Mouse (Mus musculus): ENCODE results near the gene Dclk1.

Gene Dclk1

DNA sequence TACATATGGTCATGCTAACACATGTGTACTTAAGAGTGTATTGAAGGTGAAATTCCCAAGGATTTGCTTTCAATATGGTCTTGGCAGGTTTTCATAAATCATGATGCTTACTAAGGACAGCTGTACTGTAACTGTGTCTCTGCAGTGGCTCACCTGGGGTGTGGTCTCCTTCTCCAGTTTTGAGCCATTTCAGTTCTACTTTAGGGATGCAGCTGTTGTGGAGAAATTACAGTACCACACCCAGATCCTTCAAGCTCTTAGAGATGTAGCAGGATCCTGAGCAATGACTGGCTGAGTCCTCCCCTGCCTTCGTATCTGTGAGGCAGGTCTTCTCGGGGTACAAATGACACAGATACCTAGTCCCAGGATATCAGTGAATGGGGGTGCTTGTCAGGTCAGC is 8.5 kb downstream of the Dclk1 start:
- DNase-seq (ENCODE audit: extremely low spot score, low spot score): no peak

DNA sequence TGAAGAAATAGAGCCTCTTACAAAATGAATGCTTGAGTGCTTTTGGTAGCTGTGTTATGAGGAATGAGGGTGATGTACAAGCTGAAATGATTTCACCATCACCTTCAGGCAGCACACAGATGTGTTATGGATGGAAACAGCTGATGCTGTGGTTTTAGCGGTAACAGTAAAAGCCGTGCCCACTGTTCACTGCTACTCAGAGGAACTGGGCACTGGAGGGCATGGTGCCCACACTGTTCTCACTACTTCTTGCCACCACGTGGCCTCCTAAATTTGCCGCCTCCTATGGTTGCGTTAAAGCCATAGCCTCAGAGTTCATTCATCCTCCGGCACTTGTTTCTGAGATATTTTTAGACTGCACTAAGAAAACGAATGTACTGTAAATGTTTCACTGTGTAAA is 18.0 kb downstream of the Dclk1 start:
- DNase-seq (ENCODE audit: extremely low spot score, low spot score): no peak

- DNase-seq (ENCODE audit: extremely low spot score, low spot score): no peak
These were observed 23.9 kb downstream of the Dclk1 start for GRCm38 (mm10) chr3:55266091-55266490.

DNA sequence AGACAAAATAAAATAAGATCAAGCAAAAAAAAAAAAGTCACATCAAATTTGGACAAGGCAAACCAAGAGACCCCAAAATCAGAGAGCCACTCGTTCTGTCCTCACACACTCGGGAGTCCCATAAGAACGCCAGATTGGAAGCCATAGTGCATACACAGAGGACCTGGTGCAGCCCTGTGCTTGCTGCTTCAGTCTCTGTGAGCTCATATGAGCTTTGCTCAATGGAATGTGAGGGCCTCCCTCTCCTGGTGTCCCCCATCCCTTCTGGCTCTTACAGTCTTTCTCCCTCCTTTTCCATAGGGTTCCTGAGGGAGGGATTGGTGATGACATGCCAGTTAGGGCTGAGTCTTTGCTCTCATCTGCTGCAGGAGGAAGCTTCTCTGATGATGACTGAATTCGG is 27.6 kb downstream of the Dclk1 start:
- DNase-seq (ENCODE audit: extremely low spot score, low spot score): no peak

DNA sequence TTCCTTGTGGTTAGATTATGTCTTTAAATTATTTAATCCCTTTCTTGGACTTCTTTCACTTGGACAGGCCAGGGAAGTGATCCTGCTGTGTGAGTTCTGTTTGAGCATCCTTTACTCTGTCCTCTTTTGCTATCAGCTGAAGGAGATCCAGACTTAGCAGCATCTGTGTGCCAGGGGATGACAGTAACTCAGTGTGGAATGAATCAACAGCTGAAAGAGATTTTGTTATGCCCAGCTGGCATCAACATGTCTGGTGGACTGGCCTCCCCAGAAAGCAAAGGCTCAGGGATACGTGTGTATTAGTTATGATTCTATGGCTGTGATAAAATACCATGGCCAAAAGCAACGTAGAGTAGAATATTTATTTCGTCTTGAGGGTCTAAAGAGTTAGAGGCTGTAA is 28.2 kb downstream of the Dclk1 start:
- DNase-seq (ENCODE audit: extremely low spot score, low spot score): no peak

DNA sequence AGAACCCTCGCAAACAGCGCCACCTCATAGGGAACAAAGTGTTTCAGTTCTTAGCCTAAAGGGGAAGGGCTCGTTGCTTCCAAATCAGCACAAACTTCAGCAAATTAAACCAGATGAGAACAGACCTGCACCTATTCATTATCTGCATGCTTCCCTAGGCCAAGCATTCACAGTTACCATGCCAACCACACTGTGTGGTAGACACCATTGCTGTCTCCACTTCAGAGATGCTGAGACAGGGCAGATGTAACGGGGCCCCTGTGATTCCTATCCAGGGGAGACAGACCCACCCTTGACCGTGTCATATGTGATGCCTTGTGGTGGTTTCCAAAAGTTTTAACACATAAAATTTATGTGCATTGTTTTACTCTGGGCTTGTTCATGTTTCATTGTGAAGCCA is 28.8 kb downstream of the Dclk1 start:
- DNase-seq (ENCODE audit: extremely low spot score, low spot score): no peak

GRCm38 (mm10) chr3:55272536-55272935 is 30.4 kb downstream of the Dclk1 start:
- no peak for DNase-seq (ENCODE audit: extremely low spot score, low spot score)

DNA sequence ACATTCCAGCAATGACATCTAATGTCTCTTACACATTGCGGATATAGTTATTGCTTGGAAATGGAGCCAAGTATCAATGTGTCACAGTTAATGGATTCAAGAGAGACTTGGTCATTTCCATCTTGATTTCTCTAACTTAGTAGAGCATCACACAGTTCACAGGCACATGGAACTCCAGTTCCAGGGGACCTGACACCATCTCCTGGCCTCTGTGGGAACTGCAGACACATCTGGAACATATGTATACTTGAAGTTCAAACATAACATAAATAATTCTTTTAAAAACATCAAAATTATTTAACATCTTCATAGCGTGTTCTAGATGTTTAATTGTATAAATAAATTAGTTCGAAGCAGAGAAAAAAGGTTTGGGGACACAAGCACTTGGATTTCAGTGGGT is 34.3 kb downstream of the Dclk1 start:
- DNase-seq (ENCODE audit: extremely low spot score, low spot score): no peak

GRCm38 (mm10) chr3:55276851-55277250 is 34.7 kb downstream of the Dclk1 start:
- DNase-seq (ENCODE audit: extremely low spot score, low spot score): no peak

DNA sequence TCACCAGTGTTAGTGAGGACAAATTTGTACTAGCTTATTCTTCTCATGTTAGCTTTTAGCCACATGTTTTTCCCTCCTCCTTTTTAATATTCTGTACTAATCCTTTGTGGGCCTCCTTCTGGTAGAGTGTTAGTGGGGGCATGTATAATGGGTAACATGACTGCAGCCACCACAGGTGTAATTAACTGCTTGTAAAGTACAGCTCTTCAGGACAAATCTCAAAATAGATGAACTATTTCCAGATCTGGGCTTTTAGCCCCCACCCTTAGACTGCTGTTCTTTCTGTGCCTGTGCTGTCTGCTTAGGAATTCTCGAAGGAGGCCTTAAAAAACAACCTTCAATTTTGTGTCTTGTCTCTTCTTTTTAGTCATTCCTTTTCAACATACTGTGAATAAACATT is 35.7 kb downstream of the Dclk1 start:
- no peak for DNase-seq (ENCODE audit: extremely low spot score, low spot score)

DNA sequence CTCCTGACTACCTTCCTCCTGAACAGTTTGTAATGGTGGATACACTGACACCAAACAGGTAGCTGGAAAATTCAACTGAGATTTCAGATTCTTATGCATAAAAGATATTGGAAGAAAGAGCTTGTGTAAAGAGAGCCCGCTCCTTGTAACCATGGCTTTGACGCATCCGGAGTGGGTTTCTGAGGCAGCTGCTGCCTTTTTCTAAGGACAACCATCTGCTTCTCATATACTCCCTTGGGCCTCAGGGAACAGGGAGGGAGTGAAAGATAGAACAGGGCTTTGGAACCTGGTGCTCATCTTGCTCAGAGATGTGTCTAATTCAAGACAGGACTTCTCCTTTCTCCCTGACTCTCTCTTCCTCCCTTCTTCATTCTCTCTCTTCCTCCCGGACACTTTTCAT is 37.8 kb downstream of the Dclk1 start:
- DNase-seq (ENCODE audit: extremely low spot score, low spot score): no peak

- no peak for DNase-seq (ENCODE audit: extremely low spot score, low spot score)
These were observed 38.3 kb downstream of the Dclk1 start for GRCm38 (mm10) chr3:55280471-55280870.

DNA sequence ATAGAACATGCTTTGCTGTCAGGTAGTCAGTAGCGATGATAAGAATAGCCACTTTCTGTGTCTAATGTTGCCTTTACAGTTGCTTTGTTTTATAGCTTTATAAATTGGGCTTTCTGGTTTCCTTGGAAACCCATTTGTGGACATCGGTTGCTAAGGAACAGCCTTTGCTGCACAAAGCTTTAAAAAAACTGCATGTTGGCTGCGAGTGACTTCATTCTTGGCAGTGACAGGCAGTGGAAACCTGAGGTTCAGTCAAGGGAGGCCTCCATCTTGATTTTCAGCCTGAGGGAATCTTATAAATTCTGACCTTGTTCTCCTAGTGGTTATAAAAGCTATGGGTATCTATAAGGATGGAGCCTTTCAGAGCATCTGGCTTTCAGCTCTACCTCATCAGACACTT is 42.1 kb downstream of the Dclk1 start:
- DNase-seq (ENCODE audit: extremely low spot score, low spot score): no peak

GRCm38 (mm10) chr3:55288726-55289125 is 46.6 kb downstream of the Dclk1 start:
- DNase-seq (ENCODE audit: extremely low spot score, low spot score): no peak

- DNase-seq (ENCODE audit: extremely low spot score, low spot score): no peak
These were observed 49.8 kb downstream of the Dclk1 start for GRCm38 (mm10) chr3:55291964-55292363.

- no peak for DNase-seq (ENCODE audit: extremely low spot score, low spot score)
These were observed 50.7 kb downstream of the Dclk1 start for GRCm38 (mm10) chr3:55292783-55293430.

GRCm38 (mm10) chr3:55305653-55306052 is 63.5 kb downstream of the Dclk1 start:
- no peak for DNase-seq (ENCODE audit: extremely low spot score, low spot score)

DNA sequence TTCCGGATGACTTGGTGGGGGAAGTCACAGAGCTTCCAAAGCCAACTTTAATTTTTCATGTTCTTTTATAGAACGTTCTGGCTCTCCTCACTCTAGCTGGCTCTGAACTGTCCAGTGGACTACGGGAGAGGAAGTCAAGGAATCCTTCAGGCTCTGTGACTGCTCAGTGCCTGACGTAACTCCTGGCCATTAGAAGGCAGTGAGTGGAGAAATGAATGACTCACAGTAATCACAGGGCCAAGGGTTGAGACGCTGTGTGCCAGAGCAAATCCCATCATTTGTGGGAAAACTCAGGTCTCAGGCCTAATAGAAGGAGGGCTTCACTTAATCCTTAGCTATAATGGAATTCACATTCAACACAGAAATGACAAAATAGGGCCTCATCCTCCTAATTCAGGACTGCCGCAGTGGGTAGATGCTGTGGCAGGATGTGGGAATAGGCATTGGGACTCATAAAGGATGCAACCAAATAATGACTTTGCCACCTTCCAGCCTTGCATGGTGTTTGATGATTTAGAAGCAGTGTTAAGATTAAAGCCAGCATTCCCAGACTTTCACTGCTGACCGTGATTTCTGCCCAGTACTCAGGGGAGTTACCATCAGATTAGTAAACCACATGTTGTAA is 65.5 kb downstream of the Dclk1 start:
- no peak for DNase-seq (ENCODE audit: extremely low spot score, low spot score)

DNA sequence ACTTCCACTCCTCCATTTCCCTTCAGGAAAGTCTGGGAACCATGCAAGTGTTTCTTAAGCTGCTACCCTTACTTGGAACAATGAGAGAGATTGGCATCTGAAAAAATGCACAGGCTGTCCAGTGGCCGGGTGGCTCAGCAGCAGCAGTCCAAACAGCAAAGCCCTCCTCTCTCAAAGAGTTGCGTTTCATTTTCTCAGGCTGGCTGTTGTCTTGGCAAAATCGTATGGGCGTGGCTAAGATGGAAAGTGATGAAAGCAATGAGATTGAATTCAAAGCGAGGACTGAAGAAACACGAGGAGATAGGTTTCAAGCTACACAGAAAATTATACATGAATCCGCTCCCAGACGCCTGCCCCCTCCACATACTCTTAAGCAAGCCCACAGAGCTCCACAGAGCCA is 67.8 kb downstream of the Dclk1 start:
- no peak for DNase-seq (ENCODE audit: extremely low spot score, low spot score)

GRCm38 (mm10) chr3:55315827-55316226 is 73.7 kb downstream of the Dclk1 start:
- DNase-seq (ENCODE audit: extremely low spot score, low spot score): no peak

DNA sequence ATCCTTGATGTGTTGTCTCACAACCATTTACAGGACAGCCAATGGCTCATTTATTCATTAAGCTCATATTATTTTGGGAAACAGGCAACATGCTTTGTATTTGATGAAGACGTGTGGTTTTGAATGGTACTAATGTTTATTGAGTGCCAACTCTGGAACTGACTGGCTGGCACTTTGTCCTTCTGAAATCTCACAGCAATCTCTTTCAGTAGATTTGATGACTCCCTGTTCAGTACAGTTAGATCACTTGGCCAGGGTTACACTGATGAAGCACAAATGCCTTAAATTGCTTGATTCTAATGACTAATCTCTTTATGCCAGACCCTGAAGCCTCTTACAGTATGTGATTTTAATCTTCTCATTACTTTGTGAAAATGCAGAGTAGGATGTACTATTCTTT is 75.9 kb downstream of the Dclk1 start:
- DNase-seq (ENCODE audit: extremely low spot score, low spot score): no peak

GRCm38 (mm10) chr3:55320572-55320971 is 78.4 kb downstream of the Dclk1 start:
- no peak for DNase-seq (ENCODE audit: extremely low spot score, low spot score)

GRCm38 (mm10) chr3:55324029-55324428 is 81.9 kb downstream of the Dclk1 start:
- DNase-seq (ENCODE audit: extremely low spot score, low spot score): no peak

GRCm38 (mm10) chr3:55330496-55330895 is 88.3 kb downstream of the Dclk1 start:
- DNase-seq (ENCODE audit: extremely low spot score, low spot score): no peak

Data from neural tube, embryonic 10.5 days (tissue).